Mouse (Mus musculus): ENCODE measurements around the gene Vwa8. TPM values are rescaled to one million over a fixed set of nuclear protein-coding genes. Genes with fewer than 3 reads are reported as not detected.
"Not testable (repeated sequence)": the region's sequence is repeated elsewhere in the genome, so short reads cannot be mapped to it uniquely, and the experiment has no call there.

Vwa8 gene
- polyA plus RNA-seq, 1 experiment from 2014 or later = 13.9 TPM

DNA sequence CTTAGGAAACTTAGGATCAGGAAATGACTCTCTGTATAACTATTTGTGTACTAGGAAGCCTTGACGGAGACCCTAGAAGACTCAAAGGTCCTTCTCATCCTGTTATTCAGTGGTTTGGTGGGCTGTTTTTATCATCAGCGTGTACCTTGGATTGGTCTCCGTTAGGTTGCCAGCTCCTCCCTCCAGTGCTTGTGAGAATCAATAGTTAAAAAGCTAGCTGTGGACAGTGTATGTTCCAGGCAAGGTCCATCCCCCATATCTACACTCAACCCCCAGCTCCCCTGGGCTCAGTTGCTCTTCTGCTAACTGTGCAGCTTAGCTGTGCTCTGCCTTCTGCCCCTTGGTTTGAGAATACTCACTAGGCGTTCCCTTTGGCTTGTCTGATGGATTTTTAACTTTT is 143.6 kb downstream of the Vwa8 start:
- no peak for ATAC-seq
- 83% methylated on average over 4 of the region's 4 CpGs for WGBS
- Histone ChIP-seq H3K27me3 (replicated peaks; ENCODE audit: control insufficient read depth, insufficient read depth, low read length) (no peaks in the 10 kb centered on the region), H3K9me3 (ENCODE audit: control insufficient read depth, low read length) (no peaks in the 10 kb centered on the region), H3K9ac (ENCODE audit: low read depth, low read length) (no peak overlapping the region), H3K27ac (ENCODE audit: low read length) (no peak overlapping the region), H3K4me3 (ENCODE audit: low read length) (no peak overlapping the region), H3K4me1 (ENCODE audit: control insufficient read depth, insufficient read depth, low read length) (no peaks in the 10 kb centered on the region), H3K4me2 (ENCODE audit: low read depth, low read length) (no peak overlapping the region), H3K36me3 (ENCODE audit: control insufficient read depth, insufficient read depth, low read length) (no peaks in the 10 kb centered on the region)

DNA sequence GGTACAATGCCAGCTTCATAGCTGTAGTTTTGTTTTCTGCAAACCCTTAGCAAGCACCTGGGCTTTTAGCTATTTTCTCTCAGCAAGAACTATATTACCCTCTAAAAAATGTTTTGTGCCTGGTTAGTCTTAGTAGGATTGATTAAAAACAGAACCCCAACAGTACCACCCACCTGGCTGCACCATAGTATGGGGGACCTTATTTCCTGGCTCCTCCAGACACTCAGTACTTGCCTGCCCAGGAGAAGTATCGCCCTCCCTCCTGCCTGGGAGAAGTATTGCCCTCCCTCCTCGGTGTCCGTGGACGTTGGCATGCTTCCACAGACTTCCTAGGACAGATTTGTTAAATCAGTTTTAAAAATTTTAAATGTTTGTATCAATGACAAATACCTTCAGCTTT is 144.7 kb downstream of the Vwa8 start:
- 55% methylated on average over 4 of the region's 4 CpGs for WGBS
- no peak overlapping the region for H3K4me2 ChIP-seq (ENCODE audit: low read depth, low read length)

DNA sequence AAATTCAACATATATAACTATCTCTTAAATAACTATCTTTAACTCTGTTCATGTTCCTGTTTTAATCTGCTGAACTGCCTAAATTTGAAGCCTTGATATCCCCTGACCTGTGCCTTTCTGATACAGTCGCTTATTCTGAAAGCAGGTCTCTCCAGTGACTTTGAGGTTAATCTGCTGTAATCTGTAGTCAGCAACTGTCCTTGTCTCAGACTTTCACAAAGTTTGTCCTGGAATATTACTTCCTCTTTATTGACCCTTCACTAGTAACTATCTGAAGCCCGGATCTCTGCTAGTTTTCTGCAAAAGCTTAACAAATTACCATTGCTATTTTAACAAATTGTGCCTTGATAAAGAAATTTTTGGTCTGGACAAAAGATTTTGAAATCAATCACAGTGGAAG is 147.5 kb downstream of the Vwa8 start:
- 93% methylated on average over 2 of the region's 2 CpGs for WGBS

More for the DNA sequence above, 144.7 kb downstream of the Vwa8 start:
- H3K27me3 ChIP-seq (replicated peaks; ENCODE audit: control insufficient read depth, insufficient read depth, low read length) = no peaks in the 10 kb centered on the region
- no peak overlapping the region for H3K27ac ChIP-seq (ENCODE audit: low read length)
- H3K36me3 ChIP-seq (ENCODE audit: control insufficient read depth, insufficient read depth, low read length) = no peaks in the 10 kb centered on the region
- no peak overlapping the region for H3K4me3 ChIP-seq (ENCODE audit: low read length)
- H3K9ac ChIP-seq (ENCODE audit: low read depth, low read length) = no peak overlapping the region
- H3K4me1 ChIP-seq (ENCODE audit: control insufficient read depth, insufficient read depth, low read length) = no peaks in the 10 kb centered on the region
- H3K9me3 ChIP-seq (ENCODE audit: control insufficient read depth, low read length) = no peaks in the 10 kb centered on the region
- no peak for ATAC-seq

DNA sequence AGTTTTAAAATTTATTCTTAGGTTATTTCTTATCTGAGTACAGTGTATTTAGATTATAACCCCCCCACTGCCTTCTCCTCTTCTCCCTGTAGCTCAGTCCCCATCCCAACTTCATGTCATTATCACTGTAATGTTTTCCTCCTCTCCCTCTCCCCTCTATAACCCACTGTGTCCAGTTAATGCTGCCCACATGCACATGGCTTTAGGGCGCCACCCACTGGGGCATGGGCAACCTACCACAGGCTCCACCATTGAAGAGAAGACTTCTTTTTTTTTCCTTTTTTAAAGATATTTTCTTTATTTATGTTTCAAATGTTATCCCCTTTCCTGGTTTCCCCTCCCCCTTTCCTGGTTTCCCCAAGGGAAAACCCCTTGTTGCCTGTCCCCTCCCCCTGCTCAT is 154.7 kb downstream of the Vwa8 start:
- Histone ChIP-seq H3K9me3 (ENCODE audit: control insufficient read depth, low read length) (no peaks in the 10 kb centered on the region), H3K36me3 (ENCODE audit: control insufficient read depth, insufficient read depth, low read length) (no peaks in the 10 kb centered on the region), H3K4me1 (ENCODE audit: control insufficient read depth, insufficient read depth, low read length) (no peaks in the 10 kb centered on the region), H3K4me3 (ENCODE audit: low read length) (no peak overlapping the region), H3K9ac (ENCODE audit: low read depth, low read length) (no peak overlapping the region), H3K4me2 (ENCODE audit: low read depth, low read length) (no peak overlapping the region), H3K27ac (ENCODE audit: low read length) (no peak overlapping the region), H3K27me3 (replicated peaks; ENCODE audit: control insufficient read depth, insufficient read depth, low read length) (no peaks in the 10 kb centered on the region)
- 72% methylated on average over 1 of the region's 1 CpGs for WGBS
- ATAC-seq = no peak

More for the DNA sequence above, 147.5 kb downstream of the Vwa8 start:
- Histone ChIP-seq H3K4me3 (ENCODE audit: low read length) (no peak overlapping the region), H3K27ac (ENCODE audit: low read length) (no peak overlapping the region), H3K9me3 (ENCODE audit: control insufficient read depth, low read length) (no peaks in the 10 kb centered on the region), H3K4me2 (ENCODE audit: low read depth, low read length) (no peak overlapping the region), H3K27me3 (replicated peaks; ENCODE audit: control insufficient read depth, insufficient read depth, low read length) (no peaks in the 10 kb centered on the region), H3K4me1 (ENCODE audit: control insufficient read depth, insufficient read depth, low read length) (no peaks in the 10 kb centered on the region), H3K36me3 (ENCODE audit: control insufficient read depth, insufficient read depth, low read length) (no peaks in the 10 kb centered on the region), H3K9ac (ENCODE audit: low read depth, low read length) (no peak overlapping the region)
- no peak for ATAC-seq

DNA sequence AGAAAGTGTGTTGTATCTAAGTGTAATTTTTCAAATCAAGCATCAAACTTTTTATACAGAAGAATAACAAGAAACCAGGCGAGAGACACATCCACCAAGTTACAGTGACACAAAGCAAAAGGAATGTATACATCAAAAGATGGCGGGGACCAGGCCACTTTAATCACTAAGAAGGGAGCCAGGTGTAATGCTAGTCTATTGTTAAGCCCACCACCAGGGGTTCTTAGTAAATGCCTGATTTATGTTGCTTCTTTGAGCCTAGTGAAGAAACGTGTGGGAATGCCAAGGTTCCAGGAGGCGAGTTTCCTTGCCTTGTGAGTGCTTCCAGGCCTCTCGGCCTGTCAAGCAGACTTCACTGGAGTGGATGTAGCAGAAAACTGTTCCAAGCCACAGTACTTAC is 168.9 kb downstream of the Vwa8 start:
- H3K4me3 ChIP-seq (ENCODE audit: low read length); H3K4me1 ChIP-seq (ENCODE audit: control insufficient read depth, insufficient read depth, low read length); H3K27ac ChIP-seq (ENCODE audit: low read length); H3K36me3 ChIP-seq (ENCODE audit: control insufficient read depth, insufficient read depth, low read length); ATAC-seq; H3K9ac ChIP-seq (ENCODE audit: low read depth, low read length); H3K27me3 ChIP-seq (replicated peaks; ENCODE audit: control insufficient read depth, insufficient read depth, low read length); H3K4me2 ChIP-seq (ENCODE audit: low read depth, low read length); H3K9me3 ChIP-seq (ENCODE audit: control insufficient read depth, low read length): not testable (repeated sequence)
- WGBS = 84% methylated on average over 5 of the region's 5 CpGs

DNA sequence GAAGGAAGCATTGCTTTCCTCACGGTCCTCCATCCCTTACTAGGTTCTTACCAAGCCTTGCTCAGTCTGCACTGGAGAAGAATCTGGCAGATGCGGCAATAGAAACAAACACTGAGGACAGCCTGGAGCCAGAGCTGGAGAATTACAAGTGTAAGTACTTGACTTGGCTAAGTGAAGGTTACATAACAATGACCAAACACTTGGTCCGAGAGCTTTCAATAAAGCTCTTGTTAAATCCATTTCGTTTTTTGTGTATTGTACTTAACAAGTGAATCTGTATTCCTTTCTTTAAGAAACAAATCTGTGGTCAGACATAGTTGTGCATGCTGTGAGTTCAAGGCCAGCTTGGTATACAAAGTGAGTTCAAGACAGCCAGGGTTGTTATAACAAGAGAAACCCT is 169.7 kb downstream of the Vwa8 start:
- Histone ChIP-seq H3K9ac (ENCODE audit: low read depth, low read length) (no peak overlapping the region), H3K4me1 (ENCODE audit: control insufficient read depth, insufficient read depth, low read length) (no peaks in the 10 kb centered on the region), H3K9me3 (ENCODE audit: control insufficient read depth, low read length) (no peaks in the 10 kb centered on the region), H3K27me3 (replicated peaks; ENCODE audit: control insufficient read depth, insufficient read depth, low read length) (no peaks in the 10 kb centered on the region), H3K27ac (ENCODE audit: low read length) (no peak overlapping the region), H3K4me2 (ENCODE audit: low read depth, low read length) (no peak overlapping the region), H3K36me3 (ENCODE audit: control insufficient read depth, insufficient read depth, low read length) (no peaks in the 10 kb centered on the region), H3K4me3 (ENCODE audit: low read length) (no peak overlapping the region)
- 77% methylated on average over 4 of the region's 4 CpGs for WGBS
- ATAC-seq = no peak

DNA sequence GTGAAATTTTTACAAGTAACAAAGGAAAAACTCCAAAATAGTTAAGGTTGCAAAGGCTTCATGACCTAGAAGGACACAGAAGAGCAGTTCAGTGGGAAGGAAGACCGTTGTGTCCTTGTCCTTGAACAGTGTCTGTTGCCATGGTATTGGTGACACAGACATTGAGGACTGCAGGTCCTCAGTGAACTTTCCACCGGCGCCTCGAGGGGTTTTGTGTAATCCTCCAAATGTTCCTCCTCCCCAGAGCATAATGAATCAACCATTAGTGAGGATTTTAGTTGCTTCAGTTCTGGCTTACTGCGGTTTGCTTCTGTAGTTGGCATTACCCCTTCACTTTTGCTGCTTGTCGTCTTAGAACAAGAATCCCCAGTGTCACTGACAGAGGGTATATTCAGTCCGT is 172.9 kb downstream of the Vwa8 start:
- H3K4me2 ChIP-seq (ENCODE audit: low read depth, low read length) = no peak overlapping the region
- no peak overlapping the region for H3K27ac ChIP-seq (ENCODE audit: low read length)
- H3K4me3 ChIP-seq (ENCODE audit: low read length) = no peak overlapping the region
- no peaks in the 10 kb centered on the region for H3K27me3 ChIP-seq (replicated peaks; ENCODE audit: control insufficient read depth, insufficient read depth, low read length)
- no peaks in the 10 kb centered on the region for H3K9me3 ChIP-seq (ENCODE audit: control insufficient read depth, low read length)
- WGBS = 65% methylated on average over 7 of the region's 7 CpGs
- H3K4me1 ChIP-seq (ENCODE audit: control insufficient read depth, insufficient read depth, low read length) = no peaks in the 10 kb centered on the region
- no peak overlapping the region for H3K9ac ChIP-seq (ENCODE audit: low read depth, low read length)
- no peaks in the 10 kb centered on the region for H3K36me3 ChIP-seq (ENCODE audit: control insufficient read depth, insufficient read depth, low read length)
- no peak for ATAC-seq

DNA sequence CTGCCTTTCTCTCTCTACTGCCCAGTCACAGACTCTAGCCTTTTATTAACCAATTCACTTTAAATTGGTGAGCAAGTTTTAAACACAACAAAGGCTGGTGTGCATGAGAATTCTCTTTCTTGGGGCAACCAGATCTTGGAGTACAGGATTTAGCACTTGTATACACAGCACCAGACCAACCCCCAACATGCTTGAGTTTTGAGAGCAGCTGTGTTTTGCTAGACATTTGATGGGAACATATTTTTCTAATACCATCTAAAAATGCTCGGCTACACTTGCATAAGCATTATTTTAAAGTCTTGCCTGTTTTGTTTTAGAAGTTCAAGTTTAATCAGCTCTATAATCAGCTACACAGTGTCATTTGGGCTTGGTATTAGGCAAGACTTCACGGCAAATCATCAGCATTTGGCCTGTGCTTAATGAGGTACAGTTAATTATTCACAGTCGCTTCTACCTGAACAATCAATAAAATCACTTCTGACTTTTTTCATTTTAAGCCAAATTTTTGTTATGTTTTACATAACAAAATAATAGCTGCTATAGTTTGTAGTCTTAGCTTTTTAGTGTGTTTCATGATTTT is 180.2 kb downstream of the Vwa8 start:
- H3K4me1 ChIP-seq (ENCODE audit: control insufficient read depth, insufficient read depth, low read length) = 0 out of 2 replicates have a peak, but pooled peaks cover 3% of the 10 kb centered on the region
- no peaks in the 10 kb centered on the region for H3K36me3 ChIP-seq (ENCODE audit: control insufficient read depth, insufficient read depth, low read length)
- H3K9ac ChIP-seq (ENCODE audit: low read depth, low read length) = no peak overlapping the region
- no peaks in the 10 kb centered on the region for H3K27me3 ChIP-seq (replicated peaks; ENCODE audit: control insufficient read depth, insufficient read depth, low read length)
- 68% methylated on average over 3 of the region's 3 CpGs for WGBS
- no peak overlapping the region for H3K4me2 ChIP-seq (ENCODE audit: low read depth, low read length)
- H3K4me3 ChIP-seq (ENCODE audit: low read length) = no peak overlapping the region
- no peak for ATAC-seq
- H3K27ac ChIP-seq (ENCODE audit: low read length) = no peak overlapping the region
- no peaks in the 10 kb centered on the region for H3K9me3 ChIP-seq (ENCODE audit: control insufficient read depth, low read length)

DNA sequence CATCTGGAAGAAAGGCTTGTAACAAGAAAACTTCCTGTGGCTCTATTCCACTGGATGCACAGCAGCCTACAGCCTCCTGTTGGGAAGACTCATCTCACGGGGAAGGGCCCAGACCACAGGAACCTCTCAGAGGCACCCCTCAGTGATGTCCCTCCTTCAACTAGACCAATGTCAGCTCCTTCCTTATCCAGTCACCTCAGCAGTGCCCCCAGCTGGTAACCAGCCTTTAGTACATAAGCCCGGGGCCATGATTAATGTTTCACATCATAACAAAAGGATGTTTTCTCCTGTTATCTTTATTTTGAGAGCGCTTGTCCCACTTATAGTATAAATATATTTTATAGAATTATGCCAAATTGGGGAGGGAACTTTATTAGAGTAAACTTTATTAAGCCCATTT is 181.9 kb downstream of the Vwa8 start:
- Histone ChIP-seq H3K4me2 (ENCODE audit: low read depth, low read length) (no peak overlapping the region), H3K9ac (ENCODE audit: low read depth, low read length) (no peak overlapping the region), H3K4me3 (ENCODE audit: low read length) (no peak overlapping the region), H3K27ac (ENCODE audit: low read length) (no peak overlapping the region), H3K4me1 (ENCODE audit: control insufficient read depth, insufficient read depth, low read length) (0 out of 2 replicates have a peak, but pooled peaks cover 3% of the 10 kb centered on the region), H3K9me3 (ENCODE audit: control insufficient read depth, low read length) (no peaks in the 10 kb centered on the region), H3K36me3 (ENCODE audit: control insufficient read depth, insufficient read depth, low read length) (no peaks in the 10 kb centered on the region), H3K27me3 (replicated peaks; ENCODE audit: control insufficient read depth, insufficient read depth, low read length) (no peaks in the 10 kb centered on the region)
- WGBS = 92% methylated on average over 3 of the region's 3 CpGs
- no peak for ATAC-seq

DNA sequence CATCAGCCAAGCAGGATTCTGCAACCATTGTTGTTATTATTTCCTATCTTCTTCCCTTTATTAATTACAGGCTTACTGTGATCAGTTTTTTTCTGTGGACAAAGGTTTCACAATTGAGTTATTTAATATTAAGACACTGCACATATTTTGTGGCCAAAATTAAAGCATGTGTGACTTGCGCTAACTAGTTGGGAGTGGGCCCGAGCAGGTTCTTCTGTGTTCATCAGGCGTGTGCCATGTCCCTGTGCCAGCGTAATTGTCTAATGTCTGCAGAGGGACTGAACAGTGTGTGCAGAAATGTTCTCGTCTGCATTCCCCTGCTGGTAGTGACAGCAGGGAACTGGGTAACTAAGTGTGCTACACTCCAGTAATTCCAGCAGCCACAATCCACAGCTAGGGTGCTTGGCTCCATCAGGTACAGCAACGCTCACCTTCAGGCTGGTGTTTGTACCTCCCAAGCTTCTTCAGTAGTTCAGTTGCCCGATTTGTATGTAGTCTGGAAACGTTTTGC is 182.4 kb downstream of the Vwa8 start:
- 93% methylated on average over 8 of the region's 8 CpGs for WGBS
- Histone ChIP-seq H3K4me3 (ENCODE audit: low read length) (no peak overlapping the region), H3K36me3 (ENCODE audit: control insufficient read depth, insufficient read depth, low read length) (no peaks in the 10 kb centered on the region), H3K27me3 (replicated peaks; ENCODE audit: control insufficient read depth, insufficient read depth, low read length) (no peaks in the 10 kb centered on the region), H3K9me3 (ENCODE audit: control insufficient read depth, low read length) (no peaks in the 10 kb centered on the region), H3K27ac (ENCODE audit: low read length) (no peak overlapping the region), H3K4me1 (ENCODE audit: control insufficient read depth, insufficient read depth, low read length) (0 out of 2 replicates have a peak, but pooled peaks cover 3% of the 10 kb centered on the region), H3K9ac (ENCODE audit: low read depth, low read length) (no peak overlapping the region), H3K4me2 (ENCODE audit: low read depth, low read length) (no peak overlapping the region)
- ATAC-seq = no peak
